In genomic region chr1:55770072-55770785, GRCm38 (mm10) we compare ENCODE assay signal across 16 mouse cellular contexts.
"Had no signal": no experiment of that assay in that cellular context is flagged by ENCODE, and none has a peak within 500 bp of the region (broad histone marks: within the 10 kb centered on the region; RNA-seq: fewer than 3 reads in every experiment).

No protein-coding gene starts in this region.

- H3K9ac ChIP-seq: neural tube, embryonic 13.5 days; neural tube, embryonic 15.5 days; stomach, embryonic 15.5 days had no signal

- H3K27me3 ChIP-seq: neural tube, embryonic 13.5 days; neural tube, embryonic 15.5 days; stomach, embryonic 15.5 days had no signal

- H3K36me3 ChIP-seq: neural tube, embryonic 13.5 days; neural tube, embryonic 15.5 days; stomach, embryonic 15.5 days had no signal

- H3K4me2 ChIP-seq: neural tube, embryonic 13.5 days; neural tube, embryonic 15.5 days; stomach, embryonic 15.5 days had no signal

- H3K4me1 ChIP-seq: neural tube, embryonic 13.5 days; neural tube, embryonic 15.5 days; stomach, embryonic 15.5 days had no signal

- DNase-seq: retina, postnatal 1 day; right cerebral cortex, adult 18-20 months; right cerebral cortex, postnatal 14 days; right cerebral cortex, postnatal 25 days; right cerebral cortex, postnatal 4 days; spleen, adult 18-20 months; thymus, adult 18-20 months; thymus, adult 2 months; thymus, postnatal 14 days; thymus, postnatal 25 days; thymus, postnatal 36 days; thymus, postnatal 4 days had no signal

- H3K9me3 ChIP-seq: neural tube, embryonic 13.5 days; neural tube, embryonic 15.5 days; stomach, embryonic 15.5 days had no signal

- H3K27ac ChIP-seq: neural tube, embryonic 13.5 days; neural tube, embryonic 15.5 days; stomach, embryonic 15.5 days; stomach, postnatal 0 days had no signal

- H3K4me3 ChIP-seq: neural tube, embryonic 13.5 days; neural tube, embryonic 15.5 days; stomach, embryonic 15.5 days had no signal
